Mouse (Mus musculus) layer of hippocampus, postnatal 14 days (tissue): ENCODE measurements at regions not wholly inside any gene's neighbourhood (a gene's known extent, or its start where the extent isn't known, plus 50 kb on each side); places are given as distances from the start of the nearest gene placed in this dataset.
A peak's percentile ranks its signal among the peaks of the same experiment; 100 is the strongest.

Experiments
- DNase-seq, 2 experiments: peaks; one replicate each; pipeline ENCODE4 v3.0.0; 2021 to 2022; ENCODE audit warnings: low spot score in 2 of 2, mixed read lengths in 1 of 2

DNA sequence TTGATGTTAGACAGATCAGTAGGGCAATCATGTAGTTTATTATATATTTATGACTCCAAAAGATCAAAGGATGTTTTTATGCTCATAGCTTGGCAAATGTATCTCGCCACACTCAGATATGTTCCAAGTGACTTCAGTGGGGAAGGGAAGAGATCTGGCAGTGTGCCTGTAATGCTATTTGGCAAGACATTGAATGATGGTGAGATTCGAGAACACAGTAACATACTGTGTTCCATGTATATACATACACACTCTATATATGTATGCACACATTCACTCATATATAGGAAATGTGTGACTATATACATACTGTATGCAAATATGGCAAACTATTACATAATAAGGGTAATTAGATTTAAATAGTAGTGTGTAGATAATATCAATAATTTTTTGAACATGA is 577.3 kb upstream of the Arrdc4 start:
- no peak for DNase-seq

DNA sequence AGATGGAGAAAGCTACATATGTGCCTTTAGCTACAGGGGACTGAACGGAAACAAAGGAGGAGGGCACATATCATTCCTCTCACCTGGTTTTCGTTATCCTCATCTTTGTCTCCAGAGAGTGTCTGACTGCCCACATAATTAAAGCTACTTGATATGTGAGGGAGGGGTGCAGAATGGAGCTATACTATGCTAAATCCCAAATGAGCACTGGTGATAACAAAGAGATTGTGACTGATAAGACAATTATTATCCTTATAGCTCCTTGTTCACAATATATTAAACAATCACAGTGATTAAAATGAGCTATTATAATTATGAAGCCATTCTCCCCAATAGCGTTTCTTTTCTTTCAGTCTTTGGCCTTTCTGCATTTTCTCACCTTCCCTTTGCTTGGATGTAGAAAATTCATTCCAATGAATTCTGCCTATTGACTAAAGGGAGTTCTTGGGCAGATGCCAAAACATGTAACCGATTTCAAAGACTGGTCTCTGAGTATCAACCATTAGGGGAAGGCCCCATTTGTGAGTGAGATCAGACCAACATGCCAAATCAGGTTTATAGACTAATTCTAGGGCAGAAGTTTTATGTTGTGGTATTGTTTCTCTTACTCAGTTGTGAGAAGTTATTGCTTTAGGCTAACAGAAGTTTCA is 528.1 kb upstream of the Arrdc4 start:
- peak in 1 of 2 experiments; percentile 3 for DNase-seq

DNA sequence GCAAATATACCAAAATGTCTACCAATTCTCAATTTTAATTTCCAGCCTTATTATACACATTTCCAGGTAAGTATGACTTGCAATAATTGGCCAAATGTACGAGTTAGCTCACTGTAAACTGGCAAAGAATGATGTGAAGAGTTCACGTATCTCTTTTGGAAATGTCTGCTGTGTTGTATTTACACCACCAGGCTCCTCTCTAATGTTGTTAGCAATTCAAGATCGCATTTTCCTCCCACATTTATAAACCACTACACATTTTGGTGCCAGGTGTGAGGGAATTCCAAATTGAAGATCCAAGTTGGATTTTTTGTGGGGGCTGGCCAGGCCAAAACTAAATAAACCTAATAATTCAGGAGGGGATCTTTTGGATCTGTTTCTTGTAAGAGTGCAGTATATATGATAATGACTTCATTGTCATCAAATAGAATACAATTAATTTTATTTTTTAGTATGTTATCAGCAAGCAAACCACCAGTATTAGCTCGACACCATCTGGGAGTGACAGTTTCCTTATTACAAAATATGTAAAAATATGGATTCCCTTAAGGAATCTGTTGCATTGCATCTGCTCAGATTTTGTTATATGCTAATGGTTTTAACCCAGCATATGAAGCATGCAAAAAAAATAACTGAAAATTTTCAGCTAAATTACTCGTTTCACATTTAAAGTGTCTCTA is 527.5 kb upstream of the Arrdc4 start:
- DNase-seq = peak in 1 of 2 experiments; percentile 42

DNA sequence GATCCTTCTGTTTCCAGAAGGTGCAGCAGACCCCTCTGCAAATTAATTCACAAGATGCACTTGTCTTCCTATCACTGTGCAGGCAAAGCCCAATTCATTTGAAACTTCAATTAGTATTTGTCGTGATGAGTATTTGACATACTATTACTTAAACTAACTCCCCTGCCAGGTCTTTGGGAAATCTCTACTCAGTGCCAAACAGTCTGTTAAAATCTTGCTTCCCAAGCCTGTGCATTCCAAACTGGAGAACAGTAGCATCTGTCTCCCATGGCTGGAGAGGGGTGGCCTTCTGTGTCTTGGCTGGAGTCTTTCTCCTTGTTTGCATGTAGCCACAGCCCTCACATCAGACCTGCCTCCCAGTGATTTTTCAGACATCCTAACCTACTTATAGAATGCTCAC is 524.6 kb upstream of the Arrdc4 start:
- peak in 1 of 2 experiments; percentile 4 for DNase-seq

DNA sequence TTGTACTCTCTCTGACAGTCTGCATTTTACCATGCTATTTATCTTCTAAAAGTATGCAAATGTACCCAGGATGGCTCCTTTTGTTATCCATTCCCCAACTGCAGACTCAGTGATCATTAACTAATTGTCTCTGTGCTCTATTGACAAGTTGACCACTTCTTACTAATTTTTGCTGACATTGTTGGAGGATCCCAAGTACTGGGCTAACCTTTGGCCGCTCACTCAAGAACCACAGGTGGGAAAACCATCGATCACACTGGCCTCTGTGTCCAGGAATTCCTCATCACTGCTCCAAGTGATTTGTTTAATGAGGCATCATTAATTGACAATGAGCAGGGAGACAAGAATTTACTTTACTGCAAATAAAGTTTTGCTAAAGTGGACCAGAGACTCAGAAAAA is 495.5 kb upstream of the Arrdc4 start:
- no peak for DNase-seq

DNA sequence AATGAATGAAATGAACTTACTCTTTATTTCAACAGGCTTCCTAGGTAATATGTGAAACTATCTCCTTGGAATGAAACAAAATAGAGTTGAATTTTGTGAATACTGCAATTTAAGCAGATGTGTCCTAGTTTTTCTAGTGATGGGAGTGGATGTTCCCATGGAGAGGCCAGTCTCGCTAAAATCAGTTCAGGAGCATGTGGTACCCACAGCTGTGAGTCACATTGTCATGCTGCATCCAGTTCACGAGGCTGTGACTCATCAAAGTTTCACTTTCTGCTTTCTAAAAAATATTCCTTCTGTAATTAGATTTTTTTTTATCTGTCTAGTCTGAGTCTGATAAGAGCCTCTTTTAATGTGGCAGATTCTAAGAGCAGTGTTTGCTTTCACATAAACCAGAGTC is 484.3 kb upstream of the Arrdc4 start:
- peak in 1 of 2 experiments; percentile 48 for DNase-seq

DNA sequence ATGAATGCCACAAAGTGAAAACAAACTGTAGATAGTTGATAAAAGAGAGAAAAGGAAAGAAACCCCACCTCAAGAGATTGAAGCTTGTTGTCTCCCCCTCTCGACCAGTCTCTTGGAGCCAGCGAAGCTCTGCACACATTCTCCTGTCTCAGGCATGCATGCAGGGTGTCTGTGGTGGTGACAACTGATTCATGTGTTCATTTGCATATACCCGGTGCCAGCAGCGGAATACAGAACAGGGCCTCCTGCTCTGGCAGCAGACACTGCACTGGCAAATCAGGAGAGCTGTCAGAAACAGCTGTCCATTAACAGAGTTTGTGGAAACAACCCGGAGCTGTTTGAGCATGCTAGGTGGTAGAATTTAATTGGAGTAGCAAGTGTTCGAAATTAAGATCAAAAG is 468.8 kb upstream of the Arrdc4 start:
- peak; percentile 60 to 85 for DNase-seq
